Mouse (Mus musculus): Measurements from ENCODE around the gene Rassf4.

DNA sequence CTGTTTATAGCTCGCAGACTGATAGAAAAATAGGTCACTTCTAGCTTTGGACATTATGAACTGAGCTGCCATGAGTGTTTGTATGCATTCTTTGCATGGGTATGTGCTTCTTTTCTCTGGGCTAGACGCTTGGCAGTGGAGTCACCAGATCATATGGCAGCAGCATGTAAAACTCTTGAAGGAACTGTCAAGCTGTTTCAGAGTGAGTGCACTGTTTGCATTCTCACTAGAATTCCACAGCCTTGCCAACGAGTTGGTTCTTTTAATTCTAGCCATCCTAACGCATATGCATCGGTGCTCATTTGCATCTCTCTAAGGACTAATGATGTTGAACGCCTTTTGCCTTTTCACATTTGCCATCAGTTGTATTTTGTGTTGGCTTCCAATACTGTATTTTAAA lies 30.6 kb upstream of the Rassf4 start:
- TF ChIP-seq GATA1 (IDR thresholded peaks at IDR 0.05; ENCODE audit: borderline replicate concordance, low read length) (no peak), FLI1 (IDR thresholded peaks at IDR 0.05; ENCODE audit: low read length) (no peak)
